In the genomic region with DNA sequence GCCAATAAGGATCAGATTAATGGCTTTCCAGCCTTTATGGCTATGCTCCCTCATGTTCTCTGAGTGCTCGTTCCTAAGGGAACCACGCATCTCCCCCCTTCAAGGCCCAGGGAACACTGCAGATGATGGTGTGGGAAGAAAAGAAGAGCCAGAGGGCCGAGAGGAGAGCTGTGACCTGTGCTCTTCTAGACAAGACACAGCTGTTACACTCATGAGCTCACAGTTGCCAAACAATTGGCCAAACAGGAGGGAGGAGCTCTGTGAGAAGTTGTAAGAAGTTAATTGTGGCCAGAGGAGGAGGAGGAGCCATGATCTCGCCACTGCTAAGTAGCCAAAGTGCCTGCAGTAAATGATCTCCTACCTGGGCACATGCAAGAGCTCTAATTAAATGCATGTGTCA, we compare ENCODE assay signal across 17 mouse cellular contexts.
DNase-seq lines count a peak whose midpoint lies in the region; ATAC-seq and TF ChIP-seq lines count a peak whose summit lies in the region.
"Had no signal": no experiment of that assay in that cellular context is flagged by ENCODE, and none has a peak within 500 bp of the region (broad histone marks: within the 10 kb centered on the region; RNA-seq: fewer than 3 reads in every experiment).

No protein-coding gene starts in this region.

- no peaks in the 10 kb centered on the region for H3K36me3 ChIP-seq in intestine, embryonic 16.5 days (ENCODE audit: control insufficient read depth, insufficient read depth, low read length)
- H3K36me3 ChIP-seq in intestine, postnatal 0 days (ENCODE audit: control insufficient read depth, insufficient read depth), result no peaks in the 10 kb centered on the region
- H3K36me3 ChIP-seq: forebrain, embryonic 15.5 days; limb, embryonic 10.5 days; liver, embryonic 15.5 days; neural tube, embryonic 15.5 days had no signal

- no peak overlapping the region for H3K27ac ChIP-seq in intestine, embryonic 16.5 days (ENCODE audit: low read length)
- H3K27ac ChIP-seq in intestine, postnatal 0 days (ENCODE audit: low read depth, low read length), result no peak overlapping the region
- H3K27ac ChIP-seq: forebrain, embryonic 15.5 days; limb, embryonic 10.5 days; liver, embryonic 15.5 days; neural tube, embryonic 15.5 days had no signal

- WGBS in intestine, embryonic 16.5 days, result 56% methylated on average over 4 of the region's 4 CpGs
- WGBS in intestine, postnatal 0 days, result 50% methylated on average over 4 of the region's 4 CpGs

- no peaks in the 10 kb centered on the region for H3K9me3 ChIP-seq in intestine, embryonic 16.5 days (ENCODE audit: control insufficient read depth, low read length)
- no peaks in the 10 kb centered on the region for H3K9me3 ChIP-seq in intestine, postnatal 0 days (ENCODE audit: control insufficient read depth)
- H3K9me3 ChIP-seq: forebrain, embryonic 15.5 days; limb, embryonic 10.5 days; liver, embryonic 15.5 days; neural tube, embryonic 15.5 days had no signal

- no peak overlapping the region for H3K4me2 ChIP-seq in intestine, embryonic 16.5 days (ENCODE audit: low read depth, low read length)
- H3K4me2 ChIP-seq in intestine, postnatal 0 days (replicated peaks; ENCODE audit: low read depth), result no peak overlapping the region
- H3K4me2 ChIP-seq: forebrain, embryonic 15.5 days; liver, embryonic 15.5 days; neural tube, embryonic 15.5 days had no signal

- no peak overlapping the region for H3K4me3 ChIP-seq in intestine, embryonic 16.5 days (ENCODE audit: low read length)
- no peak overlapping the region for H3K4me3 ChIP-seq in intestine, postnatal 0 days (ENCODE audit: low read depth, low read length)
- H3K4me3 ChIP-seq: forebrain, embryonic 15.5 days; limb, embryonic 10.5 days; liver, embryonic 15.5 days; neural tube, embryonic 15.5 days had no signal

- H3K4me1 ChIP-seq in intestine, embryonic 16.5 days (ENCODE audit: control insufficient read depth, insufficient read depth, low read length), result peaks cover 5% of the 10 kb centered on the region; the same call in 1 of the 2 replicates
- H3K4me1 ChIP-seq in intestine, postnatal 0 days (replicated peaks; ENCODE audit: control insufficient read depth, insufficient read depth, low read length), result no peaks in the 10 kb centered on the region
- H3K4me1 ChIP-seq: forebrain, embryonic 15.5 days; liver, embryonic 15.5 days; neural tube, embryonic 15.5 days had no signal

- TF ChIP-seq CTCF in intestine, postnatal 0 days (IDR thresholded peaks at IDR 0.05; ENCODE audit: low read depth), result no peak

- no peak overlapping the region for H3K9ac ChIP-seq in intestine, embryonic 16.5 days (ENCODE audit: low read depth, low read length)
- H3K9ac ChIP-seq in intestine, postnatal 0 days (ENCODE audit: low read depth, low read length), result no peak overlapping the region
- H3K9ac ChIP-seq: forebrain, embryonic 15.5 days; liver, embryonic 15.5 days; neural tube, embryonic 15.5 days had no signal

- no peaks in the 10 kb centered on the region for H3K27me3 ChIP-seq in intestine, embryonic 16.5 days (replicated peaks; ENCODE audit: control insufficient read depth, insufficient read depth, low read length)
- no peaks in the 10 kb centered on the region for H3K27me3 ChIP-seq in intestine, postnatal 0 days (replicated peaks; ENCODE audit: control insufficient read depth, insufficient read depth, low read length)
- H3K27me3 ChIP-seq: forebrain, embryonic 15.5 days; liver, embryonic 15.5 days; neural tube, embryonic 15.5 days had no signal

- peak; percentile 26; the same call in 1 of the 2 replicates for ATAC-seq in intestine, embryonic 16.5 days
- no peak for ATAC-seq in intestine, postnatal 0 days
- no peak for ATAC-seq in cerebellum, adult (ENCODE audit: insufficient number of reproducible peaks, low FRiP score, low TSS enrichment)
- ATAC-seq: activated CD4-positive, CD25-positive, alpha-beta regulatory T cell, adult 4 months; CD4-positive, CD25-positive, alpha-beta regulatory T cell, adult 4 months; forebrain, embryonic 15.5 days had no signal

- peak; percentile 39 to 41 for DNase-seq in kidney, adult 8-10 months
- DNase-seq in kidney, postnatal 10 days, result peak; percentile 46
- peak; percentile 20 for DNase-seq in mesoderm, embryonic 11.5 days (ENCODE audit: low read depth, low spot score)
- DNase-seq in urinary bladder, adult 2 months (ENCODE audit: low spot score), result no peak
- DNase-seq: cerebellum, adult 11 months; gastrocnemius, postnatal 25 days; right cerebral cortex, adult 18-20 months; thymus, adult 2 months had no signal
